Mouse (Mus musculus) liver, adult 2 months (tissue): ENCODE results near the gene Fam53b. TPM values are rescaled to one million over a fixed set of nuclear protein-coding genes. Genes with fewer than 3 reads are reported as not detected.
A peak's percentile ranks its signal among the peaks of the same experiment; 100 is the strongest.

Source experiments
- DNase-seq: peaks from one replicate; pipeline ENCODE4 v3.0.0-alpha.2; 2011; ENCODE audit warnings: low read depth, low spot score; ENCODE audit errors: extremely low read depth
- H3K27ac ChIP-seq: fragments of 200-500 bp; replicated peaks from 2 replicates; pipeline ENCODE4 v1.5.1; 2012; ENCODE audit warnings: low read depth, mild to moderate bottlenecking, control low read depth, inconsistent platforms, low read length; ENCODE audit not compliant: insufficient read depth
- H3K27me3 ChIP-seq: fragments of 200-500 bp; 2 replicates; pipeline ENCODE4 v1.6.1; 2012; ENCODE audit warnings: mild to moderate bottlenecking, moderate library complexity, low read length, inconsistent platforms; ENCODE audit not compliant: control insufficient read depth, insufficient read depth
- H3K36me3 ChIP-seq: fragments of 200-500 bp; 2 replicates; pipeline ENCODE4 v1.6.1; 2012; ENCODE audit warnings: low read length, inconsistent platforms; ENCODE audit not compliant: control insufficient read depth, insufficient read depth
- H3K4me1 ChIP-seq: fragments of 200-500 bp; 2 replicates; pipeline ENCODE4 v1.6.1; 2011; ENCODE audit warnings: low read length; ENCODE audit not compliant: control insufficient read depth, insufficient read depth
- H3K4me3 ChIP-seq: fragments of 200-500 bp; 2 replicates; pipeline ENCODE4 v1.5.1; 2011; ENCODE audit warnings: low read depth, mild to moderate bottlenecking, control low read depth, low read length, moderate library complexity; ENCODE audit not compliant: insufficient read depth
- H3K79me2 ChIP-seq: fragments of 200-500 bp; 2 replicates; pipeline ENCODE4 v1.6.1; 2012; ENCODE audit warnings: inconsistent platforms, mild to moderate bottlenecking, low read length, moderate library complexity; ENCODE audit not compliant: control insufficient read depth, insufficient read depth
- H3K9ac ChIP-seq: fragments of 200-500 bp; 2 replicates; pipeline ENCODE4 v1.6.1; 2012; ENCODE audit warnings: low read depth, mild to moderate bottlenecking, control low read depth, inconsistent platforms, low read length
- CTCF ChIP-seq: fragments of 200-500 bp; IDR thresholded peaks from 2 replicates; pipeline ENCODE4 v1.5.1; 2011; ENCODE audit warnings: low read depth, low read length, control low read depth
- POLR2A ChIP-seq: fragments of 200-500 bp; IDR thresholded peaks from 2 replicates; pipeline ENCODE4 v1.6.1; 2011; ENCODE audit warnings: low read length, control low read depth; ENCODE audit not compliant: insufficient read depth; ENCODE audit errors: extremely low read depth
- WGBS: fragments of 180-500 bp; shearing (Covaris S2); methylation state at CpG from one replicate; pipeline ENCODE4 v1.1.7; 2018; 5-methylcytosine and 5-hydroxymethylcytosine counted together
- polyA plus RNA-seq: library from polyadenylated mRNA; depleted of rRNA; stranded (reverse); fragments of >200 nt; gene quantifications from 2 replicates; pipeline ENCODE4 v1.2.3, GENCODE M21; 2012
- total RNA-seq: library from RNA; depleted of rRNA; stranded (reverse); fragments of >200 nt; gene quantifications from 2 replicates; pipeline ENCODE4 v1.2.3, GENCODE M21; 2014

The Fam53b gene
- total and polyA plus RNA-seq, 2 experiments, result 4.3 to 9.1 TPM

DNA sequence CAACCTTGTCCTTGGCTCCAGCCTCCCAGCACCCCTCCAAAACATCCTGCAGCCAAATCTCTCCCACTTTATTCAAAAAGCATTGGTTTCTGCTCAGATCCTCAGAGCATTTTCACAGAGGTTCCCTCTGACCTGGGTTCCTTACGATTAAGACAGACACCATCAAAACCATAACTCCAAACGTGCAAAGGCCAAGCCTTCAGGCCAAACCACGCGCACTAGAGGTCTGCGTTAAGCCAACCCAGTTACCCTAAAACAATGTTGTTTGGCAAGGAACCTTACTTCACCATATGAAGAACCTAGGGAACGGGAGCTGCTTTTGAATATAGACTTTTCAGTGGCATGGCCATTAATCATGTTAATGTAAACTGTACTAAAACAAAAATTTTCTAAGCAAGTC, 4.0 kb downstream of the Fam53b start:
- peaks cover 9% of the 10 kb centered on the region for H3K4me1 ChIP-seq
- H3K36me3 ChIP-seq, result no peaks in the 10 kb centered on the region
- TF ChIP-seq CTCF (no peak), POLR2A (no peak)
- H3K9ac ChIP-seq, result no peak overlapping the region
- H3K4me3 ChIP-seq, result no peak overlapping the region
- DNase-seq, result no peak
- H3K27ac ChIP-seq, result 0 out of 2 replicates have a peak overlapping the region, but pooled peaks have one; percentile 5
- H3K79me2 ChIP-seq, result peaks cover 18% of the 10 kb centered on the region
- H3K27me3 ChIP-seq, result no peaks in the 10 kb centered on the region
- 77% methylated on average over 6 of the region's 6 CpGs for WGBS

DNA sequence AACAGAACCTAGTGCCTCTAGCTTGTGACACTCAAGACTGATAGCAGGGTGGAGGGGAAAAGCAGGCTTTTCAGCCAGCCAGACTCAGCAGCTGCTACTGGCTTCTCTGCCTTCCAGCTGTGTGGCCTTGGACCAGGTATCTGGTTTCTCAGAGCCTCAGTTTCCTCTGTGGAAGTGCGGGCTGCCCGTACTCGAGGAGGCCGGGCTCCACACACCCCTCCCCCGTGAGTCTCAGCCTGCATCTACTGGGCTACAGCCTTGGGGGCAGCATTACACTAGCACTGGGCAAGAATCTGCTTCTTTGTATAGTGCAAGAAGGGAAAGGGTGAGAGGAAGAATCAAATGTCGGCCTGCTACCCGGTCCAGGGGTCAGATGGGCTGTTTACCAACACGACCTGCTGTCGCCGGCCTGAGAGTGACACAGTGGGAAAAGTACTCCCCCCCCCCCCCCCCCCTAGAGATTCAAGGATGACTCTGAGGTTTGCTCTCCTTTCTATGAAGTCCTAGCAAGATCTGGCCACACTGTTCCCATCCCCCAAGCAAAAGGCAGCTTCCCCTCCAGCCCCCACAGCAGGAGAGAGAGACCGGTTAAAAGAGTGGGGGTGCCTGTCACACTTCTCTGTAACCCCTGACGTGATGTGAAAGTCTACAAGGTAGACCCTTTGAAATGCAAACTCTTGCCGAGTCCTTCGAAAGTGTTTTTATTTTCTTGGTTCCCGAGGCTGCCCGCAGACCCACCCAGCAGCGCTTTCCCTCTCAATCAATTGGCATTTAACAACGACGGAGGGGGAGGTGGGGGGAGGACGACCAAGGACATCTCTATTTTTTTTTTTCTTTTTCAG, 4.6 kb downstream of the Fam53b start:
- H3K9ac ChIP-seq, result peak overlapping the region; percentile 31; the same call in 1 of the 2 replicates
- no peak overlapping the region for H3K4me3 ChIP-seq
- WGBS, result 51% methylated on average over 20 of the region's 20 CpGs
- no peaks in the 10 kb centered on the region for H3K27me3 ChIP-seq
- H3K4me1 ChIP-seq, result peaks cover 10% of the 10 kb centered on the region
- DNase-seq, result no peak
- TF ChIP-seq POLR2A, result no peak
- TF ChIP-seq CTCF, result no peak
- peak overlapping the region; percentile 34; the same call in 1 of the 2 replicates for H3K27ac ChIP-seq
- H3K36me3 ChIP-seq, result no peaks in the 10 kb centered on the region
- H3K79me2 ChIP-seq, result peaks cover 22% of the 10 kb centered on the region

DNA sequence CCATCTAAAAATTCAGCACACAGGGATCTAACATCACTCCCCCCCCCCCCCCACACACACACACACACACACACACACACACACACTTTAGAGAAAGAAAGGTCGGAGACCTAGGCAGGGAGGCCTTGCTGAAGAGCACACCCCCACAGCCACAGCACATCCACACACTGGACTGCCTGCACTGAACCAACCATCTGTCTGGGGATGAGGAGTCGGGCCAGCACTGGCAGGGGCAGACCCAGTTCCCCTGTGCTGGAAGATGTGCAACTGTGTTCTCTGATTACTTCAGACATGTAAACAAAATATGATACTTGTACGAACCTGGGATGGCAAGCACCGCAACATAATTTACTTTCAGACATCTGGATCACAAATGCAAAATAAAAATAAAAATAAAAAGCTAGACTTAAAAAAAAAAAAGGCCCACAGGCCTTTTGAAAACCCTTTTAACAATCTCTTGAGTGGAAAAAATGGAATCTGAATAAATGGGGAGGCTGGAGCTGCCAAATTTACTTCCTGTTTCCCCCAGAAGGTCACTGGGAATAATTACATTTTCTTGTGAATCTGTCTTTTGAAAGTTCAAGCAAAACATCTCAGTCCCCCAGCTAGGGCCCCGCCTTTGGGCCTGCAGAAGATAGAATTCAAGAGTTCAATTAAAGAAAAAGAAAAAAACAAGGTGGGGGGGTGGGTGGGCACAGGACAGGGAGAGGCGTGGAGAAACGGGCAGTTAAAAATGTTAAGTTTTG, 5.5 kb downstream of the Fam53b start:
- Histone ChIP-seq H3K36me3 (no peaks in the 10 kb centered on the region), H3K27me3 (no peaks in the 10 kb centered on the region), H3K4me3 (no peak overlapping the region), H3K4me1 (peaks cover 17% of the 10 kb centered on the region), H3K9ac (no peak overlapping the region), H3K27ac (no peak overlapping the region), H3K79me2 (peaks cover 30% of the 10 kb centered on the region)
- TF ChIP-seq CTCF (no peak), POLR2A (no peak)
- DNase-seq, result no peak
- WGBS, result 73% methylated on average over 7 of the region's 7 CpGs

DNA sequence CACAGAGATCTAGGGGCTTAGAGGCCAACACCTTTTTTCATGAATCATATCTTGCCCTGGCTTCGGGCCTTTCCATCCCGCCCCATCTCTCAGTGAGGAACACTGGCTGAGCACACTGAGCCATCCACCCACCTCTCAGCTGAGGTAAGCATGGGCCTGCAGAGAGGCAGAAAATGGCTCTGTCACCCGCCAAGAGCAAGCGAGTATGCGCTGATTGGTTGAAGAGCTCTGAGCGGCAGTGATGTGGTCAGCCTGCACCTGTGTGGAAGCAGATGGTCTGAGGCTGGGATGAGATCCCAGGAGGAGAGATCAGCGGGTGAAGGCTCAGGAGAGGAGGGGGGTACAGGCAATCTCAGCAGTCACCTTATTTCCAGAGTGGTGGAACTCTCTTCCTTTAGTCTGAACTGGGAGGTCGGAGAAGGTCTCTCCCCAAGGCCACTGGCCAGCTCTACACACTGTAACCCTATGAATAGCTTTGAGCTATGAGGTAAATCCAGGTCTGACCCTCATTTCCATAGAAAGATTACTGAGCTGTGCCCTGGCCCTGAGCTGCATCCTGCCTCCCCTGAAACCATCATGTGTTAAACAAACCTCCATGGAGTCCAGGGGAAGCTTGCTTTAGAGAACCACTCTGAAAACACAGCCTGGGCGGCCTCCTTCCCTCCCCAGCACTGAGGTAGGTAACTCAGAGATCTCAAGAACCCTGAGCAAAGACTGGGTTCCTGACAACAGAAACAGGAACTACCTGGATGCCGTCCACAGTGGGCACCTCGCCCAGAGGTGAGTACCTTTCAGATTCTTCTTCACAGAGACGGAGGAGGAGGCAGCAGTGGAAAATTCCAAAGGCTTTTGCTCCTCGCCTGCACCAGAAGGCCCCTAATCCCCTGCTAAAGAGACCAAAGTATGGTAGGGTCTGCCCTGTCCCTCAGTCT, 6.5 kb downstream of the Fam53b start:
- Histone ChIP-seq H3K27ac (peak overlapping the region; percentile 3; the same call in 1 of the 2 replicates), H3K4me1 (peaks cover 20% of the 10 kb centered on the region), H3K79me2 (peaks cover 31% of the 10 kb centered on the region), H3K4me3 (no peak overlapping the region), H3K36me3 (no peaks in the 10 kb centered on the region), H3K9ac (no peak overlapping the region), H3K27me3 (no peaks in the 10 kb centered on the region)
- 80% methylated on average over 13 of the region's 13 CpGs for WGBS
- DNase-seq, result no peak
- no peak for TF ChIP-seq POLR2A
- no peak for TF ChIP-seq CTCF

DNA sequence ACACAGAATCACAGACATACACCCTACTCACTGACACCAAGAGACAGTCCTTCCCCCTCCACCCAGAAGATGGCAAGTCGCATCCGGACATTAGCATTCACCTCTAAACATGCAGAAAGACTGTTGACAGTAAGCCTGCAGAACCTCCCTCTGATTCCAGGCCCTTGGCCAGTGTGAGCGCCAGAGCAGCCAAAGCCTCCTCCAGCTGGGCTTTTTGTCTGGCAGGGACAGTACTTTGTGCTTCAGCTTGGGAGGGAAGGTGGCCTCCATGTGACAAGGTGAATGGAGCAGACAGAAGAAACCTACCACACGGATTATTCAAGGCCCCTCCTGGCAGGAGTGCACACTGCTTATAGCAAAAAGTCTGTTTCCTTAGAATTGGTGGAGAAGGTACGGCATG, 7.4 kb downstream of the Fam53b start:
- H3K27me3 ChIP-seq, result no peaks in the 10 kb centered on the region
- 73% methylated on average over 5 of the region's 5 CpGs for WGBS
- H3K9ac ChIP-seq, result no peak overlapping the region
- H3K4me1 ChIP-seq, result peaks cover 23% of the 10 kb centered on the region
- H3K36me3 ChIP-seq, result no peaks in the 10 kb centered on the region
- TF ChIP-seq CTCF (no peak), POLR2A (no peak)
- H3K27ac ChIP-seq, result no peak overlapping the region
- no peak for DNase-seq
- peaks cover 31% of the 10 kb centered on the region for H3K79me2 ChIP-seq
- no peak overlapping the region for H3K4me3 ChIP-seq
